Mouse (Mus musculus): ENCODE data around the gene Tubgcp4.

DNA sequence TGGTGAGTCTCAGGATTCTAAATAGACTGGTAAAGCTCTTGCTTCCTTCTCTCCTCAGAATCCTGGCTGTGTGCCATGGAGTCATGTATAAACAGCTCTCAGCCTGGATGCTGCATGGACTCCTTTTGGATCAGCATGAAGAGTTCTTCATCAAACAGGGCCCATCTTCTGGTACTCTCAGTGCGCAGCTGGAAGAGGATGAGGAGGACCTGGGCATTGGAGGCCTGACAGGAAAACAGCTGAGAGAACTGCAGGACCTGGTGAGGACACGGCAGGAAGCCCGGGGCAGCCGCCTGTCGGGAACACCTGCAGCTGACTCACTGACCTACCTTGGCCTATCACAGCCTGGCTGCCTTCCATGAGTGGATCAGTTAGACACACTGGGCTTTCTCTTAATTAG, 13.0 kb downstream of the Tubgcp4 start:
- no peak for TF ChIP-seq CTCF (IDR thresholded peaks at IDR 0.05; ENCODE audit: borderline replicate concordance, control insufficient read depth, extremely low read depth, insufficient read depth, low read length, poor library complexity)
- no peak for TF ChIP-seq POLR2A (IDR thresholded peaks at IDR 0.05; ENCODE audit: control insufficient read depth, extremely low read depth, insufficient read depth, low read length, poor library complexity)

Data from thymus, adult 2 months (tissue).